Mouse (Mus musculus): ENCODE measurements around the gene Fkbp14.

GRCm38 (mm10) chr6:54548314-54549019 is 48.6 kb downstream of the Fkbp14 start:
- no peak for TF ChIP-seq FLI1 (IDR thresholded peaks at IDR 0.05; ENCODE audit: low read length)
- no peak for TF ChIP-seq GATA1 (IDR thresholded peaks at IDR 0.05; ENCODE audit: borderline replicate concordance, low read length)

Data from megakaryocyte, embryonic 14.5 days (primary cell).